Mouse (Mus musculus) liver, embryonic 16.5 days (tissue): ENCODE measurements around the gene Nosip. TPM values are rescaled to one million over a fixed set of nuclear protein-coding genes. Genes with fewer than 3 reads are reported as not detected.
"Not testable (repeated sequence)": the region's sequence is repeated elsewhere in the genome, so short reads cannot be mapped to it uniquely, and the experiment has no call there.

Source experiments
- ATAC-seq: fragments of 200-750 bp; cut with Nextera tagmentation; 2 replicates; pipeline ENCODE4 v1.8.0; 2017; ENCODE audit warnings: low read depth, mild to moderate bottlenecking, moderate number of reproducible peaks, moderate library complexity
- H3K27ac ChIP-seq: fragments of 300-500 bp; sonication (generic); 2 replicates; pipeline ENCODE4 v1.5.1; 2014; ENCODE audit warnings: mild to moderate bottlenecking, low read length
- H3K27me3 ChIP-seq: fragments of 300-500 bp; sonication (generic); 2 replicates; pipeline ENCODE4 v1.6.1; 2014; ENCODE audit warnings: low read depth, low read length, mixed read lengths; ENCODE audit not compliant: control insufficient read depth, insufficient read depth
- H3K36me3 ChIP-seq: fragments of 300-500 bp; sonication (generic); 2 replicates; pipeline ENCODE4 v1.6.1; 2014; ENCODE audit warnings: mild to moderate bottlenecking; ENCODE audit not compliant: control insufficient read depth, insufficient read depth
- H3K4me1 ChIP-seq: fragments of 300-500 bp; sonication (generic); 2 replicates; pipeline ENCODE4 v1.6.1; 2014; ENCODE audit warnings: low read depth, low read length, mixed read lengths; ENCODE audit not compliant: control insufficient read depth
- H3K4me2 ChIP-seq: fragments of 300-500 bp; sonication (generic); 2 replicates; pipeline ENCODE4 v1.6.1; 2014; ENCODE audit warnings: low read depth, low read length, mixed read lengths
- H3K4me3 ChIP-seq: fragments of 300-500 bp; sonication (generic); 2 replicates; pipeline ENCODE4 v1.5.1; 2014; ENCODE audit warnings: low read depth, mild to moderate bottlenecking, low read length
- H3K9ac ChIP-seq: fragments of 300-500 bp; sonication (generic); 2 replicates; pipeline ENCODE4 v1.6.1; 2014; ENCODE audit warnings: low read depth, low read length
- H3K9me3 ChIP-seq: fragments of 300-500 bp; sonication (generic); replicated peaks from 2 replicates; pipeline ENCODE4 v1.6.1; 2016; ENCODE audit warnings: low read length; ENCODE audit not compliant: control insufficient read depth
- WGBS: fragments of 180-500 bp; shearing (Covaris S2); extraction: QIAGEN DNeasy Blood & Tissue Kit; methylation state at CpG from one replicate; pipeline ENCODE4 v1.1.7; 2014; ENCODE audit not compliant: insufficient replicate concordance; 5-methylcytosine and 5-hydroxymethylcytosine counted together
- polyA plus RNA-seq: library from polyadenylated mRNA; unstranded; fragments of >200 nt; fragmentation: Nextera tagmentation; extraction: Ambion mirVana; gene quantifications from 2 replicates; pipeline ENCODE4 v1.2.1, GENCODE M21; 2015

Nosip gene
- polyA plus RNA-seq, 1 experiment from 2014 or later, result 23.8 TPM

- Histone ChIP-seq H3K9me3 (no peaks in the 10 kb centered on the region), H3K9ac (no peak overlapping the region), H3K27ac (no peak overlapping the region), H3K4me2 (no peak overlapping the region), H3K27me3 (no peaks in the 10 kb centered on the region), H3K4me1 (peaks cover 39% of the 10 kb centered on the region), H3K36me3 (peaks cover 43% of the 10 kb centered on the region), H3K4me3 (no peak overlapping the region)
- ATAC-seq, result no peak
These were observed 59.7 kb downstream of the Nosip start for GRCm38 (mm10) chr7:45121966-45122365.

DNA sequence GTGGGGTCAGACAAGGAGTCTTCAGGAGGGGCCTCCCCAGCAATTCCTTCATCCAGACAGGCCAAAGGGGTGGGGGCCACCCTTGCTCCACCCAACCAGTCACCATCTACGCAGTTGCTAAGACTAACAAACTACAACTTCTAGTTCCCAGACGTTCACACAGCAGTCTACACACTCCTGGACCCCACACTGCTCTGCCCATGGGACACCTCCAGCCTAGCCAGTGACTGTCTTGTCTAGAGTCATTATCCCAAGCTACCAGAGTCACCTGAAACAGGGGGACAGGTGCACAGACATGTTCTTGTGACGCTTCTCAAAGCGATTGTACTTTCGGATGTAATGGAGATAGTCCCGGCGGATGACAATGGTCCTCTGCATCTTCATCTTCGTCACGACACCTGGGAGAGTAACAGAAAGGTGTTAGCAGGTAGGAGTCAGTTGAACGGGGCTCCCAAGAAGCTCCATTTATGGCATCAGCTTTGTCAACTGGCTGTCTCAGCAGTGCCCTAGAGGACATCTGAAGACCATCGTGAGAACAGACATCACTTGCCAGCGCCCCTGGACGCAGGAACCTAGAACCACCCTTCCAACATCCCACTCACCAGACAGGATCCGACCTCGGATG, 60.4 kb downstream of the Nosip start:
- Histone ChIP-seq H3K4me2 (peak overlapping the region; percentile 77), H3K4me3 (peak overlapping the region; percentile 77), H3K36me3 (peaks cover 48% of the 10 kb centered on the region), H3K27me3 (no peaks in the 10 kb centered on the region), H3K9me3 (no peaks in the 10 kb centered on the region), H3K9ac (peak overlapping the region; percentile 79; the same call in 1 of the 2 replicates), H3K4me1 (peaks cover 46% of the 10 kb centered on the region), H3K27ac (no peak overlapping the region)
- WGBS, result 62% methylated on average over 15 of the region's 15 CpGs
- no peak for ATAC-seq

DNA sequence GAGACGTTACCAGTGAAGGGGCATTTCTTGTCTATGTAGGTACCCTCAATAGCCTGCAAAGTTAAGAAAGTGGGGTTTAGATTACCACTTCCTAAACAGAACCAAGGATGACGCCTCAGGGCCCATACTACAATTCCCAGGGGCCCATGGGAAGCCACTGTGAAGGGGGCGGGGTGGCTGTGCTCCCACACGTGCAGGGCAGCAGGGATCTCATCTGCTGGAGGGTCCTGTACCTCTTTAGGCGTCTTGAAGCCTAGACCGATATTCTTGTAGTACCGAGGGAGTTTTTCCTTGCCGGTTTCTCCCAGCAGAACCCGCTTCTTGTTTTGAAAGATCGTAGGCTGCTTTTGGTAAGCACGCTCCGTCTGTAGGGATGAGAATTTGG, 60.9 kb downstream of the Nosip start:
- Histone ChIP-seq H3K36me3 (peaks cover 48% of the 10 kb centered on the region), H3K4me3 (peak overlapping the region; percentile 77), H3K4me2 (peak overlapping the region; percentile 77), H3K27ac (no peak overlapping the region), H3K9ac (peak overlapping the region; percentile 79), H3K4me1 (peaks cover 46% of the 10 kb centered on the region), H3K27me3 (no peaks in the 10 kb centered on the region), H3K9me3 (no peaks in the 10 kb centered on the region)
- no peak for ATAC-seq
- 7% methylated on average over 12 of the region's 12 CpGs for WGBS

GRCm38 (mm10) chr7:45124224-45125143, 62.3 kb downstream of the Nosip start, which contains the start of gene Rps11:
Rps11 (minus strand) TSS chr7:45124439.
- no peaks in the 10 kb centered on the region for H3K27me3 ChIP-seq
- no peaks in the 10 kb centered on the region for H3K9me3 ChIP-seq
- peak within 1 kb of the TSS; percentile 77 for H3K4me2 ChIP-seq
- H3K4me1 ChIP-seq, result peaks cover 49% of the 10 kb centered on the region
- peak within 1 kb of the TSS; percentile 87 for H3K27ac ChIP-seq
- peak; percentile 80 for ATAC-seq
- peak within 1 kb of the TSS; percentile 79 for H3K9ac ChIP-seq
- H3K36me3 ChIP-seq, result peaks cover 48% of the 10 kb centered on the region
- under 1% methylated on average over 59 of the region's 59 CpGs for WGBS
- H3K4me3 ChIP-seq, result peak within 1 kb of the TSS; percentile 77

GRCm38 (mm10) chr7:45125144-45125600, 62.9 kb downstream of the Nosip start:
- no peak overlapping the region for H3K4me3 ChIP-seq
- H3K9ac ChIP-seq, result no peak overlapping the region
- H3K27ac ChIP-seq, result peak overlapping the region; percentile 87
- 0 out of 2 replicates have a peak overlapping the region, but pooled peaks have one; percentile 0 for H3K4me2 ChIP-seq
- no peaks in the 10 kb centered on the region for H3K27me3 ChIP-seq
- H3K36me3 ChIP-seq, result peaks cover 47% of the 10 kb centered on the region
- 24% methylated on average over 7 of the region's 7 CpGs for WGBS
- peaks cover 56% of the 10 kb centered on the region for H3K4me1 ChIP-seq
- ATAC-seq, result no peak
- no peaks in the 10 kb centered on the region for H3K9me3 ChIP-seq

DNA sequence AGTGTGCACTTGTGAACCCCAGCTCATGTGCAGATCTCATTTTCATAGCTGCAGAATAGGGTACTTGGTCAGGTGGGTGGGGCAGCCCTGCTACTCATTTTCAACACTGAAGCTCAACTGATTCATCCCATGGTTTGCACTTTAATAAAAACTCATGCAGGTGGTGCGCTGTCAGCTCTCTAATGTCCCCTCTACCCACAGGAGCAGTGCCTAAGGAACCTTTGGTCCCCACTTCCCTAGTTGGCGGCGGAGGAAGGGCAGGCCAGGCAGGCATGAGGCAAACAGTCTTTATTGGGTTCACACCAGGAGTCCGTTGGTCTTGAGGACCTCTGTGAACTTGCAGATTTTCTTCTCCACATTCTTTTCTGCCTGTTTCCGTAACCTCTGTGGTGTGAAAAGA, 63.4 kb downstream of the Nosip start:
- not testable (repeated sequence) for H3K9me3 ChIP-seq, ATAC-seq, H3K27me3 ChIP-seq, H3K9ac ChIP-seq, H3K27ac ChIP-seq, H3K4me3 ChIP-seq
- Histone ChIP-seq H3K4me2 (0 out of 2 replicates have a peak overlapping the region, but pooled peaks have one; percentile 0), H3K4me1 (peaks cover 58% of the 10 kb centered on the region), H3K36me3 (peaks cover 42% of the 10 kb centered on the region)
- 66% methylated on average over 5 of the region's 5 CpGs for WGBS

- H3K9me3 ChIP-seq, result no peaks in the 10 kb centered on the region
- peaks cover 54% of the 10 kb centered on the region for H3K4me1 ChIP-seq
- H3K27ac ChIP-seq, result peak overlapping the region; percentile 86
- H3K9ac ChIP-seq, result peak overlapping the region; percentile 87
- WGBS, result 58% methylated on average over 17 of the region's 17 CpGs
- H3K4me2 ChIP-seq, result peak overlapping the region; percentile 84
- peak overlapping the region; percentile 81 for H3K4me3 ChIP-seq
- no peaks in the 10 kb centered on the region for H3K27me3 ChIP-seq
- H3K36me3 ChIP-seq, result peaks cover 37% of the 10 kb centered on the region
- no peak for ATAC-seq
These were observed 64.1 kb downstream of the Nosip start for GRCm38 (mm10) chr7:45126147-45126843.

- H3K4me1 ChIP-seq, result peaks cover 47% of the 10 kb centered on the region
- peak overlapping the region; percentile 86 for H3K27ac ChIP-seq
These were observed 64.8 kb downstream of the Nosip start for GRCm38 (mm10) chr7:45126844-45127699.

More at GRCm38 (mm10) chr7:45126844-45127699, 64.8 kb downstream of the Nosip start:
- Histone ChIP-seq H3K4me3 (peak overlapping the region; percentile 81), H3K9me3 (no peaks in the 10 kb centered on the region), H3K9ac (peak overlapping the region; percentile 87), H3K4me2 (peak overlapping the region; percentile 84), H3K27me3 (no peaks in the 10 kb centered on the region), H3K36me3 (peaks cover 30% of the 10 kb centered on the region)
- WGBS, result 12% methylated on average over 21 of the region's 21 CpGs
- ATAC-seq, result no peak
